Mouse (Mus musculus) stomach, postnatal 0 days (tissue): ENCODE results near the gene Babam2.

ENCODE experiments used
- CTCF ChIP-seq: IDR thresholded peaks from 2 replicates; pipeline ENCODE4 v1.5.1; 2016; ENCODE audit warnings: antibody characterized with exemption, low read depth, mild to moderate bottlenecking, moderate library complexity
- EP300 ChIP-seq: optimal IDR thresholded peaks from 2 replicates; pipeline ENCODE3; 2016; ENCODE audit warnings: antibody characterized with exemption

DNA sequence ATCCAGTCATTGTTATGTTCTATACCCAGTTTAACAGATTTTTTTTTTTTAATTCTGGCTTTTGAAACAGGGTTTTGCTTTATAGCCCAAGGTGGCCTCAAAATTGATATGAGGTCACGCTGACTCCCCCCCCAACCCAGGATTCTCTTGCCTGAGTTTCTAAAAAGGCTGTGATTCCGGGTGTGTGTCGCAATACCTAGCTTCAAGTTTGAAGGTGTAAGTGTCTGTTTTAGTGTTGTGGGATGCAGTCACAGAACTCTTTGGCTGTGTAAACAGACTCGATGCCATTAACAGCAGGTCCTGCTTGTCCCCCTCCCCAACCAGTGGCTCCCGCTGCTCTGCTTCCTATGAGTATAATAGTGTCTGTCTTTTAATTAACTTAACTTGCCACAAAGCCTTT is 84.1 kb downstream of the Babam2 start:
- TF ChIP-seq CTCF (no peak), EP300 (no peak)
